Mouse (Mus musculus): ENCODE data around the gene Tmc3. TPM values are rescaled to one million over a fixed set of nuclear protein-coding genes. Genes with fewer than 3 reads are reported as not detected.

The Tmc3 gene
- total RNA-seq (2021) (under 1 TPM in 1 of 2 experiments, not detected in 1; 0.11 TPM), polyA plus RNA-seq (2012; rRNA removed) (0.08 and 0.44 TPM in 2 replicates)
- long read RNA-seq = 0 reads

DNA sequence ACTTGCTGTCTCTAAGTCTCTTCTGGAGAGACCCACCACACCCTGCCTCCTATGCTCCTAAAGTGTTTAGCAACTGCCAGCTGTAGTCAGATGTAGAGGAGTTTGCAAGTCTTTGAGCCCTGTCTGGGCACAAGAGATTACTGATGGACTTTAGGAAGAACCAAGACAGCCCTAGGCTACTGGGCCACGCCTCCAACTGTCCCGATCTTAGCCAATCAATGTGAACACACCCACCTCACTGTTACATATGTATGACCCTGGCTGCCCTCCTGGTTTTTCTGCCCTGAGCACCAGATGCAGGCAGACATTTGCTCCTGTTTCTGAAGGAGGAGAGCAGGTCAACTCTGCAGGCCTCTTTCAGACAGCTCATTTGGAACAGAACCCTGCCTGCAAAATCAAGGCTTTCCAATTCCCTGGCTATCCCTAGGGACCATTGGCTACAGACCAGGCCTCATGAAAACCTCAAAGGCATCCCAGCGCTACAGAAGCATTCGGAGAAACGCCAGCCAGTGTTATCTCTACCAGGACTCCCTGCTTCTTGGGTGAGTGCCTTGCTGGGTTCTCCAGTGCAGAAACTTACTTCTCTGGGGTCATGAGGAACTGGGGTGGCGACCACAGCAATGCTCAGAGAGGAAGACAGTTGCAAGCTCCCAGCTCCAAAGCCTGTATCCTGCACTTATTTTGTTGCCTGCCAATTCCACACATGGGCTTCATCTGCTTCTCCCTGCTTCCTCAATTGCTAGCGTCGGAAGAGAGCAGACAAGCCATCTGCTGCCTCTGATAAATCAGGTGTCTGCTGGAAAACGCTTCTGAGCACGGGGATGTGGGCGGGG lies at the start of gene Tmc3:
Tmc3 (plus strand) TSS at position 289 of the 833 bp plus-strand sequence.
- Histone ChIP-seq H3K79me2 (replicated peaks; ENCODE audit: control insufficient read depth, insufficient read depth, low read length) (no peaks in the 10 kb centered on the region), H3K27ac (no peak within 1 kb of the TSS), H3K4me1 (ENCODE audit: control insufficient read depth, insufficient read depth, low read length) (peaks cover 7% of the 10 kb centered on the region), H3K36me3 (ENCODE audit: control insufficient read depth, insufficient read depth, low read length) (no peaks in the 10 kb centered on the region), H3K4me3 (no peak within 1 kb of the TSS), H3K9ac (ENCODE audit: low read depth, low read length) (no peak within 1 kb of the TSS), H3K27me3 (ENCODE audit: control insufficient read depth, insufficient read depth, low read length) (no peaks in the 10 kb centered on the region)
- intact Hi-C loops (cut with DNase I) = no loop called here
- DNase-seq = peak; percentile 63 to 76
- TF ChIP-seq CTCF (IDR thresholded peaks at IDR 0.05) = no peak
- no peak for TF ChIP-seq POLR2A (IDR thresholded peaks at IDR 0.05; ENCODE audit: insufficient read depth, low read depth, low read length)
- TF ChIP-seq EP300 (IDR thresholded peaks at IDR 0.05; ENCODE audit: insufficient read depth, low read depth, low read length) = no peak
- WGBS = 21% methylated on average over 11 of the region's 11 CpGs

DNA sequence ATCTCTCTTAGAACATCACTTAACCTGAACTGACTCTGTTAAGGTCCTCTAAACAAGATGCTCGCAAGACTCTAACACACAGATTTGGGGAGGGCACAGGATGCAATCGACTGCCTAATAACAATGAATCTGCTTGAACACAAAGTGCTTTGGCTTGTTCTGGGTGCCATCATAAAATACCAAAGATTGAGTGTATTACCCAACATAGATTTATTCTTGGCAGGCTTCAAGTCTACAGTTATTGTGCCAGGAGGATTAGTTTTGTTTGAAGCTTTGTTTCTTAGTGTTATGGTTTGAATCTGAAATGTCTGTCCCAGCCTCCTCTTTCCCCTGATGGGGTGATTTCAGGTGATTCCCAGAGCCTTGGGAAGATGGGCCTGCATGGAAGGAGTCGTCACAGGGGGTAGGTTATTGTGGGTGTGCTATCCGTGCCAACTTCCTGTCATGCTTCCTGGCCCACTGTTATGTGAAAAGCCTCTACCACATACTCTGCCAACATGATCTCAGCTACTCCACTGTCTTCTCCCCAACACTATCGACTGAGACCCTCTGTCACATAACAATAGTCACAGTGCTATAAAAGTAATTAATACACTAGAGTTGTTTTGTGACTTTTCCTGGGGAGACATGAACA lies 43.1 kb upstream of the Tmc3 start:
- WGBS = 60% methylated on average over 5 of the region's 5 CpGs
- DNase-seq = no peak
- intact Hi-C loops (cut with DNase I) = no loop called here
- Histone ChIP-seq H3K79me2 (replicated peaks; ENCODE audit: control insufficient read depth, insufficient read depth, low read length) (no peaks in the 10 kb centered on the region), H3K4me3 (no peak overlapping the region), H3K9ac (ENCODE audit: low read depth, low read length) (no peak overlapping the region), H3K27me3 (ENCODE audit: control insufficient read depth, insufficient read depth, low read length) (no peaks in the 10 kb centered on the region), H3K4me1 (ENCODE audit: control insufficient read depth, insufficient read depth, low read length) (no peaks in the 10 kb centered on the region), H3K36me3 (ENCODE audit: control insufficient read depth, insufficient read depth, low read length) (no peaks in the 10 kb centered on the region), H3K27ac (no peak overlapping the region)
- no peak for TF ChIP-seq CTCF (IDR thresholded peaks at IDR 0.05)
- no peak for TF ChIP-seq EP300 (IDR thresholded peaks at IDR 0.05; ENCODE audit: insufficient read depth, low read depth, low read length)
- TF ChIP-seq POLR2A (IDR thresholded peaks at IDR 0.05; ENCODE audit: insufficient read depth, low read depth, low read length) = no peak

DNA sequence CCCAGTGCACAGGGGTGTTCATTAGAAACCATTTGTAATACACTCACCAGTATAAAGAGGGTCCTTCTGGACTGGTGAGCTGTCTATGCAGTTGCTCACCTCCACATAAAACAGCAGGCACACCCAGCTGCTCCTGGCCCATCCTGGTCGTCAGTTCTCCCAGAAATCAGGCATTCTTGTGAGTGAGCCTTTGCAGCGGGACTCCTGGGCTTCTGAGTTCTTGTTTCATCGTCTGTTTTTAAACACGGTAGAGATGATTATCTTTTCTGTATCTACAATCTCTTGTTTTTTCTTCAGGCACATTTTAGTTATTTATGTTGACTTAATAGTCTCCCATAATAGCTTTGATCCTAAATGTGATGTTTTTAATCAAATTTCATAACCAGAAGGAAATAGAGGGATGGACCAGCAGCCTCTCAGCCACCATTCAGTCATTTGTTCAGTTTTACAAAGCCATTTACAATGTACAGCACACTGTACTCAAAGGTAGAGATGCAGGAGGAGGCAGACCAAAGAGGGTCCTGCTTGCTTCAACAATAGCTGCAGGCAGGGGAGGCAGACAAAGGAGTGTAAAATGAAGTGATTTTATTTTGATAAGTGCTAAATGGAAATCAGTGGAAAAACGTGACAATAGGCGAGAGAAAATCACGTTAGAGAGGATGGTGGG lies 35.9 kb upstream of the Tmc3 start:
- TF ChIP-seq POLR2A (IDR thresholded peaks at IDR 0.05; ENCODE audit: insufficient read depth, low read depth, low read length) (no peak), EP300 (IDR thresholded peaks at IDR 0.05; ENCODE audit: insufficient read depth, low read depth, low read length) (no peak), CTCF (IDR thresholded peaks at IDR 0.05) (no peak)
- no peak for DNase-seq
- Histone ChIP-seq H3K79me2 (replicated peaks; ENCODE audit: control insufficient read depth, insufficient read depth, low read length) (no peaks in the 10 kb centered on the region), H3K27ac (no peak overlapping the region), H3K9ac (ENCODE audit: low read depth, low read length) (no peak overlapping the region), H3K4me3 (no peak overlapping the region), H3K4me1 (ENCODE audit: control insufficient read depth, insufficient read depth, low read length) (no peaks in the 10 kb centered on the region), H3K36me3 (ENCODE audit: control insufficient read depth, insufficient read depth, low read length) (no peaks in the 10 kb centered on the region), H3K27me3 (ENCODE audit: control insufficient read depth, insufficient read depth, low read length) (no peaks in the 10 kb centered on the region)
- 55% methylated on average over 7 of the region's 7 CpGs for WGBS
- intact Hi-C loops (cut with DNase I) = no loop called here

DNA sequence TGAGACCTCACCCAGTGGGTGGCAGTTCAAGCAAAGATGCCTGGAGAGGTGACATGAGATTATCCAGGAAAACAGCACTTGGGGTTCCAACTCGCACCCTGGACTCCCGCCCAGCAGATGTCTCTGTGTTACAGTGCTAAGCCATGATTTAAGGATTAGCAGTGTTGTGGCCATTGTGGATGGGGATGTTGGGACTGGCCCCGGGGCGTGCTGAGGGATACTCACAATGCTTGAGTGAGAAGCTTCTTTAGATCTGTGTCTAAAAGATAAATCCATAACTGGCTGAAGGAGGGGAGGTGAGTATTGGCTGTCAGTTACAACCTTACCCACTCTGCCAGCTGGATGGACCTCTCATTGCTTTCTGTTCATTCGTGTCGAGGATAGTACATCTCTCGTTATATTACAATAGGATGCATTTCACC lies 35.4 kb upstream of the Tmc3 start:
- no peaks in the 10 kb centered on the region for H3K27me3 ChIP-seq (ENCODE audit: control insufficient read depth, insufficient read depth, low read length)
- no peak overlapping the region for H3K4me3 ChIP-seq
- H3K79me2 ChIP-seq (replicated peaks; ENCODE audit: control insufficient read depth, insufficient read depth, low read length) = no peaks in the 10 kb centered on the region
- no peak overlapping the region for H3K9ac ChIP-seq (ENCODE audit: low read depth, low read length)
- WGBS = 70% methylated on average over 7 of the region's 7 CpGs
- no peak for DNase-seq
- no peak overlapping the region for H3K27ac ChIP-seq
- no peaks in the 10 kb centered on the region for H3K36me3 ChIP-seq (ENCODE audit: control insufficient read depth, insufficient read depth, low read length)
- H3K4me1 ChIP-seq (ENCODE audit: control insufficient read depth, insufficient read depth, low read length) = no peaks in the 10 kb centered on the region
- intact Hi-C loops (cut with DNase I) = no loop called here
- TF ChIP-seq CTCF (IDR thresholded peaks at IDR 0.05) (no peak), POLR2A (IDR thresholded peaks at IDR 0.05; ENCODE audit: insufficient read depth, low read depth, low read length) (no peak), EP300 (IDR thresholded peaks at IDR 0.05; ENCODE audit: insufficient read depth, low read depth, low read length) (no peak)

DNA sequence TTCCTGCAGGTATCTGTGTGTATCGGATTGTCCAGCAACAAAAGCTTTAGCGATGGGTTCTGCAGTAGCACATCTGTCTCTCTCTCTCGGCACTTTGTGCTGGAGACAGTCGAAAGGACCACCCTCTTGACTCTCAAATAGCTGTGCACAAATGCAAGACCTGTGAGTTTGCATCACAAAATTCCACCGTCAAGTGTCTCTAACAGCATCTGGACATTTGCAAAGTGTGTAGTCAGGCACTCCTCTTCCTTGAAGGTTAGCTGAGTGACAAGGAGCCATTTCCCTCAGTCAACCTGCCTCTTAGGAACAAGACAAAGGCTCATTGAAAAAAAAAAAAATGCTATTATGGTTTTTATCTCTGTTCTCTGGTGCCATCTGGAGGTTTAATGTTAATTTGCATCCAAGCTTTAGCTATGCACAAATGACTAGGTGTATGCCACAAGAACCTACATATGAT lies 34.7 kb upstream of the Tmc3 start:
- Histone ChIP-seq H3K9ac (ENCODE audit: low read depth, low read length) (no peak overlapping the region), H3K27ac (no peak overlapping the region), H3K27me3 (ENCODE audit: control insufficient read depth, insufficient read depth, low read length) (no peaks in the 10 kb centered on the region), H3K36me3 (ENCODE audit: control insufficient read depth, insufficient read depth, low read length) (no peaks in the 10 kb centered on the region), H3K79me2 (replicated peaks; ENCODE audit: control insufficient read depth, insufficient read depth, low read length) (no peaks in the 10 kb centered on the region), H3K4me1 (ENCODE audit: control insufficient read depth, insufficient read depth, low read length) (no peaks in the 10 kb centered on the region), H3K4me3 (no peak overlapping the region)
- TF ChIP-seq POLR2A (IDR thresholded peaks at IDR 0.05; ENCODE audit: insufficient read depth, low read depth, low read length) (no peak), CTCF (IDR thresholded peaks at IDR 0.05) (peak; percentile 85)
- 47% methylated on average over 5 of the region's 5 CpGs for WGBS
- DNase-seq = no peak
- intact Hi-C loops (cut with DNase I) = loop anchor here (1.0 to 5.0 kb wide), 2 partner anchors 683 to 835 kb away; partner anchors contain the start of gene Mex3b
